Mouse (Mus musculus): ENCODE data around the gene Cstf1.

DNA sequence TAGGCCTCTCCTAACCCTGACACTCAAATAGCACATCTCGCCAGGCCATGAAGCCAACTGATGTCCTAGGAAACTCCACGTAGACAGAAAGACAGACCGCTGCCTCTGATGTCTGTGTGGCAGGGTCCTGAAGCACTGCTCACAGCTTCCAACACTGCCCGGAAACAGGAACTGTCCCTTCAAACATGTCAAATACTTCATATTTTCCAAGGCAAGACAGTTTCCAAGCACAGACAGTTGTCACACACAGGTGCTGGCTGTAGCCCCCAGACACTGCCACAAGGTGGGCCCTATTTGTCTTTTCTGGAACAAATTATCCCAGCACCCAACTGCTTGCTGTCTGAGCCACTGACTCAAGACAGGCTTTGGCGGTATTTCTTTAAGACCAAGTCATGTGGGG is 47.7 kb downstream of the Cstf1 start:
- TF ChIP-seq CTCF (IDR thresholded peaks at IDR 0.05; ENCODE audit: borderline replicate concordance, extremely low read depth, insufficient read depth, insufficient read length) (no peak), POLR2A (IDR thresholded peaks at IDR 0.05; ENCODE audit: borderline replicate concordance, extremely low read depth, insufficient read depth, insufficient read length, poor library complexity, severe bottlenecking) (no peak)

Data from brain, embryonic 14.5 days (tissue).